In the genomic region with DNA sequence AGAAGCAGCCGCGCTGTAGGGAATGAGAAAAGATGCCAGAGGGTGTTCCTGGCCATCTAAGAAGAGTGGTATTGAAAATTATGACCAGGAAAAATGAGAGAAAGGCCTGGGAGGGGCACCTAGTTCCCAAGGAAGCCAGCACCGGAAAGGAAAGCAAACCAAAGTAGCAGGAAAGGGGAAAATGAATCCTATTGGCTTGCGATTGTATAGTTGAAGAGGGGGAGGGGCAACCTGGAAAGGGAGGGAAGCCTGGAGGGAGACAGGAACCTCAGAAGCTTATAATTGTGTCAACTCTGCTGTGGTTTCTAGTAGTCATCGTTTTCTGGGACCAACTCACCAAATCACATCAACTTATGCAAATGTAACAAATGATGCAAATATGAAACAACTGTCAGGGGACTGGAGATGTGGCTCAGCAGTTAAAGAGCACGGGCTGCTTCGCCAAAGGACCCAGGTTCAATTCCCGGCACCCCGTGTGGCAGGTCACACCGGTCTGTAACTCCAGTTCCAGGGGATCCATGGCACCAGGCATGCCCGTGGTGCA, we compare ENCODE assay signal across 11 mouse cellular contexts.
A peak's percentile ranks its signal among the peaks of the same experiment; 100 is the strongest.
DNase-seq lines count a peak whose midpoint lies in the region; ATAC-seq and TF ChIP-seq lines count a peak whose summit lies in the region.
"Had no signal": no experiment of that assay in that cellular context is flagged by ENCODE, and none has a peak within 500 bp of the region (broad histone marks: within the 10 kb centered on the region; RNA-seq: fewer than 3 reads in every experiment).

No protein-coding gene starts in this region.

- no peak for DNase-seq in cerebellum, adult 2 months
- DNase-seq in cerebellum, postnatal 36 days = no peak
- DNase-seq in left cerebral cortex, adult 2 months (ENCODE audit: extremely low spot score in 1 of 2, low spot score in 2 of 2) = no peak
- no peak for DNase-seq in left cerebral cortex, postnatal 36 days (ENCODE audit: low spot score in 2 of 2)
- DNase-seq in thymus, postnatal 0 days (ENCODE audit: low spot score) = no peak
- DNase-seq in thymus, postnatal 4 days = no peak
- DNase-seq: cerebellum, postnatal 25 days had no signal

- peak overlapping the region; percentile 81; the same call in 1 of the 2 replicates for H3K4me2 ChIP-seq in limb, embryonic 15.5 days
- H3K4me2 ChIP-seq in stomach, embryonic 16.5 days (ENCODE audit: low read depth, low read length) = peak overlapping the region; percentile 82

- no peaks in the 10 kb centered on the region; the same call in 1 of the 2 replicates for H3K36me3 ChIP-seq in limb, embryonic 15.5 days
- no peaks in the 10 kb centered on the region for H3K36me3 ChIP-seq in stomach, embryonic 16.5 days (ENCODE audit: control insufficient read depth, insufficient read depth, low read length)
- H3K36me3 ChIP-seq: forebrain, embryonic 15.5 days had no signal

- intact Hi-C loops in left cerebral cortex, adult 2 months (cut with DNase I) = loop anchor here (1.0 to 10.0 kb wide), 3 partner anchors 56 to 328 kb away; no protein-coding TSS in a partner anchor
- intact Hi-C loops in left cerebral cortex, postnatal 36 days (cut with DNase I) = loop anchor here (5.0 kb wide), 1 partner anchor 695 kb away; no protein-coding TSS in a partner anchor

- H3K9ac ChIP-seq in limb, embryonic 15.5 days = no peak overlapping the region
- H3K9ac ChIP-seq in stomach, embryonic 16.5 days (ENCODE audit: low read length) = no peak overlapping the region
- H3K9ac ChIP-seq: forebrain, embryonic 15.5 days had no signal

- ATAC-seq in limb, embryonic 15.5 days (ENCODE audit: insufficient number of reproducible peaks, low FRiP score, low TSS enrichment, low read depth) = no peak
- no peak for ATAC-seq in stomach, embryonic 16.5 days (ENCODE audit: insufficient read depth, low FRiP score)
- ATAC-seq: forebrain, embryonic 15.5 days had no signal

- H3K9me3 ChIP-seq in limb, embryonic 15.5 days = no peaks in the 10 kb centered on the region
- no peaks in the 10 kb centered on the region for H3K9me3 ChIP-seq in stomach, embryonic 16.5 days (replicated peaks; ENCODE audit: control insufficient read depth, low read length)
- H3K9me3 ChIP-seq: forebrain, embryonic 15.5 days had no signal

- 58% methylated on average over 11 of the region's 11 CpGs for WGBS in cerebellum, adult 2 months
- 72% methylated on average over 11 of the region's 11 CpGs for WGBS in limb, embryonic 15.5 days
- 73% methylated on average over 11 of the region's 11 CpGs for WGBS in stomach, embryonic 16.5 days

- H3K4me1 ChIP-seq in cerebellum, adult 2 months (ENCODE audit: control insufficient read depth, insufficient read depth, low read length) = no peaks in the 10 kb centered on the region
- peaks cover 73% of the 10 kb centered on the region for H3K4me1 ChIP-seq in limb, embryonic 15.5 days
- peaks cover 42% of the 10 kb centered on the region for H3K4me1 ChIP-seq in stomach, embryonic 16.5 days (ENCODE audit: control insufficient read depth, insufficient read depth, low read length)

- H3K4me3 ChIP-seq in cerebellum, adult 2 months (replicated peaks; ENCODE audit: insufficient read depth, low read depth, low read length) = peak overlapping the region; percentile 23
- H3K4me3 ChIP-seq in left cerebral cortex, adult 2 months = peak overlapping the region; percentile 15; the same call in 1 of the 2 replicates
- H3K4me3 ChIP-seq in limb, embryonic 15.5 days = no peak overlapping the region
- no peak overlapping the region for H3K4me3 ChIP-seq in stomach, embryonic 16.5 days (replicated peaks; ENCODE audit: low read length)
- H3K4me3 ChIP-seq: forebrain, embryonic 15.5 days had no signal

- no peak for TF ChIP-seq CTCF in cerebellum, adult 2 months (IDR thresholded peaks at IDR 0.05; ENCODE audit: borderline replicate concordance, insufficient read depth, low read depth, low read length)
- TF ChIP-seq CTCF in left cerebral cortex, adult 2 months (IDR thresholded peaks at IDR 0.05) = no peak; the same call in 1 of the 2 replicates

- no peaks in the 10 kb centered on the region; the same call in 1 of the 2 replicates for H3K27me3 ChIP-seq in cerebellum, adult 2 months (ENCODE audit: control insufficient read depth, insufficient read depth, low read length)
- H3K27me3 ChIP-seq in limb, embryonic 15.5 days = no peaks in the 10 kb centered on the region
- no peaks in the 10 kb centered on the region for H3K27me3 ChIP-seq in stomach, embryonic 16.5 days (ENCODE audit: control insufficient read depth, insufficient read depth, low read length)

- no peak overlapping the region for H3K27ac ChIP-seq in cerebellum, adult 2 months (ENCODE audit: insufficient read depth, low read length)
- H3K27ac ChIP-seq in left cerebral cortex, adult 2 months = peak overlapping the region; percentile 64
- H3K27ac ChIP-seq in limb, embryonic 15.5 days = peak overlapping the region; percentile 92
- peak overlapping the region; percentile 90; the same call in 1 of the 2 replicates for H3K27ac ChIP-seq in stomach, embryonic 16.5 days (ENCODE audit: low read length)
- H3K27ac ChIP-seq: forebrain, embryonic 15.5 days; macrophage had no signal

- TF ChIP-seq POLR2A in cerebellum, adult 2 months (IDR thresholded peaks at IDR 0.05; ENCODE audit: borderline replicate concordance, insufficient read depth, low read length) = no peak

Comparison
In these comparisons a context has a peak if more than half of its experiments do, and no peak if none do; other contexts are left out.
1. H3K4me3 ChIP-seq: peak in cerebellum, adult 2 months (single experiment) and left cerebral cortex, adult 2 months (single experiment); none in limb, embryonic 15.5 days (single experiment) and stomach, embryonic 16.5 days (single experiment).